Mouse (Mus musculus) thymus, postnatal 36 days (tissue): ENCODE data around the gene Ints14.
A peak's percentile ranks its signal among the peaks of the same experiment; 100 is the strongest.

ENCODE experiments used
- DNase-seq, 2 experiments: peaks; one replicate each; pipeline ENCODE4 v3.0.0; 2022; ENCODE audit warnings: mixed read lengths in 2 of 2

Gene Ints14

DNA sequence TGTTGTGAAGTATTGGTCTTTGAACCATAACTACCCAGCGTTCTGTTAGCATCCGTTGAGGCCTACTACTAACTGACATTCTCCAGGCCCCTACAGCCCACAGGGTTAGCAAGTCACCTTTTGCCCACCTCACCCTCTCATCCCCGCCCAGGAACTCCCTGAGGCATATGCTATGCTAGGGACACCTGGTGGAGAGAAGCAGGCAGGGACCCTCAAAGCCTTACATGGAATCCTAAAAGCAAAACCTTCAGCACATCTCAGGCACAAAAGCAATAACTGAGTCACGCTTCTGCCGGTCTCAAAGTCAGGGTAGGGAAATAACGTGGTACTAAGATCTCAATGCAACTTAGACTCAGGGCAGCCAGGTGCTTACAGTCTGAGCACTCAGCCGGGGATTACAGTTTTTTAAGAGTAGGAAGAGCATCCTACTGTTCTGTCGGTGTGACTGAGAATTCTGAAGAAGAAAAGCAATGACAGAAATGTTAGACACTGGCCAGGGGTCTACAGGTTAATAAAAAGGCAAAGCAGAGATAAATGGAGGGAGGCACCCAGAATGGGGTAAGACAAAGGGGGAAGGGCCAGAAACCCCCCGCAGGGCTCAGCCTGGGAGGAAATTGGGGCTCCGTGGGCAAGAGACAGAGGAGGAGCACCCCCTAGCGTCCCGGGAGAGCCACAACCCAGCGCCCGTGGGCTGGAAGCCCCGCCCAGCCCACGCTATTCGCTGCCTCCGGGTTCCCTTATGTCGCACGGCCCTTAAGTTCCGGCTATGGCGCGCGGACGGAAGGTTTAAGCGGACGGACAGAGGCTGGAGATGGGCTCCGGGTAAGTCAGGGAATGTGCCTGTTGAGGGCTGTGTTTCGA, at the start of gene Ints14:
Ints14 (plus strand) TSS at position 789 of the 861 bp plus-strand sequence.
- peak; percentile 94 to 98 for DNase-seq

GRCm38 (mm10) chr9:64913406-64913805, 47.3 kb upstream of the Ints14 start:
- DNase-seq = no peak

DNA sequence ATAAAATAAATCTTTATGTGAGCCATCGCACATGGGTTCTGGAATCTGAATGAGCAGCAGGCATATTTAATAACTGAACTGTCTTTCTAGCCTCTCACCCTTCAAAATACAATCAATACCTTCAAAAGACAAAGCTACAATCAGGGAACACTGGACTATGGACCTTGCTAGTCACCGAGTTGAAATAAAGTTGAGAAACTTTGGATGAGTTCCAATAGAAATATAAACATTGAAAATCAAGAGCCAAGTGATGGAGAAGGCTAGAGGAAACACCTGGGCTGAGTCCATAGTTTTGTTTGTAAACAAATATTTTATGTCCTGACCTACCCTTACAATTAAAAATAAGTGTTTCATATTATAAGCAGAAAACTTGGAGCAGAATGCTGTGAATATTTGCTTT, 46.7 kb upstream of the Ints14 start:
- no peak for DNase-seq

DNA sequence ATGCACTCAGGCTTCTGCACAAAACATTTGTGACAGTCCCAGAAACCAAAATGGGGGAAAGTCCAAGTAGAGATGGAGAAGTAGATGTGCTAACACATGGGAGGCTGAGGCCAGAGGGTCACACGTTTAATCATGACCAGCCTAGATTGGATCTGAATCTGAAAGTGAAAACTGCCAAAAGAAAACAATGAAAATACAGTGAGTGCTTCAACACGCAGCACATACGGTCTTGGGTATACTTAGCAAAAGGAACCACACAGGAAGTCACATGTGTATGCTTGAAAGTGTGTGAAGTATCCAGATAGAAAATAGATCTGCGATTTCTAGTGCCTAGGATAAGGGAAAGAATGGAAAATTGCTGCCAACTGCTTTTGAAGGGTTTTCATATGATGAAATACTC, 46.1 kb upstream of the Ints14 start:
- DNase-seq = no peak

- DNase-seq = peak; percentile 55 to 63
These were observed 42.1 kb upstream of the Ints14 start for GRCm38 (mm10) chr9:64918560-64918959.

DNA sequence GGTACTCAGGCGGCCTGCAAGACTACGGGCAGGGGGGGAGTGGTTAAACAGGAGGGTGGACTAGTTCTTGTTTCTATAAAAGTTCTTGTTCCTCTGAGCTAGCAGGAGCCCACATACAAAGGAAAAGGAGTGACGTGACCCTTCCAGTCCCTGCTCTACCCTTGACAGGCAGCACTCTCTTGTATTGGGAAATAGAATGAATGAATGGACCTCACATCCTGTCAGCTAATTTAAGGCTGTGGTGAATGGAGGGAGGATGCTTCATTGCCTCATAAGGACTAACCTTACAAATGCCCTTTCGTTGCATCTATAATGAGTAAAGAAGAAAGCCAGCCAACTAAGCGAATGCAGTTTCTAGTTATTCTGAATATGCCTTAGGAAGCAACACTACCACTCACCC, 34.9 kb upstream of the Ints14 start:
- no peak for DNase-seq

GRCm38 (mm10) chr9:64926201-64926991, 34.3 kb upstream of the Ints14 start:
- DNase-seq = no peak

DNA sequence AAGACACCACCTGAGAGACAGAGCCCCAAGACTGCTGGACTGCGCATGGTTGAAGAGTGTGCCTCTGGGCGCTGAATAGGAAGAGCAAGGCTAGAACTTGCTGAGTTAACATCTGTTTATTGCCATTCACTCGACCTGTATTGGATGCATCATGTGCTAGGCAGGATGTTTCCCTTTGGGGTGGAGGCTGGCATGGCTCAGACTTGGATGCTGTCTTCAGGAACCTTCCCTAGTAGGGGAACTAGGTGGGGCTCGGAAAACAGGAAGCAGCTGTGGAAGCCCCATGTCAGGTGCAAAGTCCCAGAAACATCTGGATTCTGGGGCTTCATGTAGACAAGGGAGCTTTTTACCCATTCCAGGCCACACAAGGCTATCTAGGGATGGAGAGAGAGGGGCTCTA, 30.4 kb upstream of the Ints14 start:
- DNase-seq = no peak

DNA sequence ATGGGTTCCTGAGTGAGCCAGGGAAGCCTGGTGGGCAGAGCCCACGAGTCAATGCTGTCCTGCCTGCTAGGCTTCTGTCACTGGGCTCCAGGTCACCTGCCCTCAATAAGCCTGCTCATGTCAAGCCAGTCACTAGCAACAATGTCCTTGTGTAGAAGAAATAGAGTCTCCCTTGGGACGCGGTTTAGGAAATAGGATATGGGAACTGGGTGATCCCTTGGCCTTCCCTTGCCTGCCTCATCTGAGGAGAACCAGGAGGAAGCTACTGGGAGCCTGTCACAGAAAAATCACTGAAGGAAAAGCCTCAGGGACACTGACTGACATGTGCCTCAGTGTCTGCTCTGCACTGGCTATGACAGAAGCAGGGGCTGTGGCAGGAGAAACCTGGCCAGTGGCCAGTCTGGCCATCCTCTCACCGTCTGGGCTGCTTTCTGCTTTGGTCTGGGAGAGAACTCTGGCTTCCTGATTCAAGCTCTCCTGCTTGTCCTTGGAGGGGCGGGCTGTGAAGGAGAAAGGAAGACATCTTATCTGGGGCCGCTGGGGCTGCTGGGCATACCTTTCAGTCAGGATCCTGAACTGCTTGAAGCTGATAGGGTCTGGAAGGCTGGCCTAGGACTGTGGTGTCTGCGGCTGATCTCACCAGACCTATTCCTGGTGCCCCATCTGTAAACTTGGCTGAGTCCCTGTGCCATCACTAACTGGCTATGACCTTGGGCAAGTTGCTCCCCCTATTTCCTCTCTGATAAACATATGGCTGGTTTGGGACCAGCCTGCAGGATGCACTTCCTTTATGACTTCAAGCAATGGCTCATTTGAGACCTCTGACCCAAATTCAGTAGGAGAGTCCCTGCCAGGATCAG, 28.7 kb upstream of the Ints14 start:
- no peak for DNase-seq

DNA sequence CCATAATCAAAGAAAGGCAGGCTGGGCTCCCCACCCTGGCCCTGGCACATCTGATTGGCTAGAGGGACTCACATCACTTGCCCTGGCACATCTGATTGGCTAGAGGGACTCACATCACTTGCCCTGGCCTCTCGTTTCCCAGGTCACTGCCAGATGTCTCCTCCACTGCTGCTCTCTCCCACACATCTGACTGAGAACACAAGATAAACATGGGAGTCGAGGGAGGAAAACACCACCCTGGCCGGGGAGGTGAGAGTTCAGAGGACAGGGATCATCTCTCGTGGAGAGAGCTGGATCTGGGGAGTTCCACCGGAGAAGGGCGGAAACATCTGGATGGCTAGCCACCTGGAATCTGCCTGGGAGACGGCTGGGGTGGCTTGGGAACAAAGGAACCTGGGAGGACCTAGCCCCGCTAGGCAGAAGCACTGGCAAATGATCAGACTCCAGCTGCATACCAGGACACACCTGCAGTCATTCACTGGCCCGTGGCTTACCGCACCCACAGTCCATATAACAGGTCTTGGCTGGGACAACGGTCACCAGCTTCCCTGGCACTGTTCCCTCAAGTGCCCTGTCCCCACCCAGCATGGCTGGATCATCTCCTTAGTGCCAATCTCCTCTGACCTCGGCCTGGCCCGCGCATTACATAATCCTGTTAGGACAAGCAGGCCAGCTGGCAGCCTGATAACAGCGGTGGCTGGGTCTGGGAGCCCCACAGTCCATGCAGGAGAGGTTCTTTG, 26.5 kb upstream of the Ints14 start:
- no peak for DNase-seq

DNA sequence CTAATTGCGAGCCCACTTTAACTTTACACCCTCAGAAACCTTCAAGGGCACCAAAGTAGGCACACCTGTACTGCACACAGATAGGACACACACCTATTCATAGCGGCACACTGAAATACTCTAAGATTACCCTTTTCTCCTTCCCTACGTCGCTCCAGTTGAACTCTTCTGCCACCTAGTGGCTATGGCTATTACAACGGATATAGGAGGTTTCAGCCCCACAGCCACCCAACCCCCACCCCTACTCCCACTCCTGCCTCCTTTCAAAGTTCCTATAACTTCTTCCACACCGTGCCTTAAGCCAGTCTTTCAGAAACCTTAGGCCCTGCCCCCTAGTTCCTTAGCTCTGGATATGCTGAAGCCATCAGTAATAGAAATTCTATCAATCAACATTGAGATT, 24.2 kb upstream of the Ints14 start:
- peak; percentile 54 to 62 for DNase-seq

DNA sequence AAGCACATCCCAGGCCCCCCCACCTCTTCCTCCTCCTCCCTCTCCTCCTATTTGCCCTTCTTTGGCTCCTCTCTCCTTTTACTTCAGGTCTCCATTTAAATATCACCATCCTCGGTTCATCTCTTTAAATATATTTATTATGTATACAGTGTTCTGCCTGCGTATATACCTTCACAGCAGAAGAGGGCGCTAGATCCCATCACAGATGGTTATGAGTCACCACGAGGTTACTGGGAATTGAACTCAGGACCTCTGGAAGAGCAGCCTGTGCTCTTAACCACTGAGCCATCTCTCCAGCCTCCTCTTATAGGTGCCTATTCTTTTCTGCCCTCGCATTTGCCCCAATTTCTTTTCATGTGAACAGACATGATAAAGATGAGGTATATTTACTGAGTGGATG, 23.2 kb upstream of the Ints14 start:
- no peak for DNase-seq

GRCm38 (mm10) chr9:64938535-64938934, 22.2 kb upstream of the Ints14 start:
- no peak for DNase-seq

DNA sequence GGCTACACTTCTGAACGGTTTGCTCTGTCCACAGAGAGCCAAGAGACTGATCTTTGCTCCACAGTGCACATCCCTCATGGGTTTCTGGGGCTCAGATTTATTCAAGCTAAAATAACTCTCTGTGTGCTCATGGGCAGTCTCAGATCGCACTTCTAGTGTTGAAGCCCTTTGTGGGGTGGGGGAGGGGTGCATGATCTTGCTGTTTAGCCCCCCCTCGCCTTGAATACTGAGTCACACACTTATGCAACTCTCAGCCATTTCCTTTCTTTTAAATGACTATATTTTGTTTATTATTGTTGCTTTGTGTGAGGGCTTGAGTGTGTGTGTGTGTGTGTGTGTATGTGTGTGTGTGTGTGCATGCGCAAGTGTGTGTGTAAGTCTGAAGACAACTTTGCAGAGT, 21.4 kb upstream of the Ints14 start:
- no peak for DNase-seq

DNA sequence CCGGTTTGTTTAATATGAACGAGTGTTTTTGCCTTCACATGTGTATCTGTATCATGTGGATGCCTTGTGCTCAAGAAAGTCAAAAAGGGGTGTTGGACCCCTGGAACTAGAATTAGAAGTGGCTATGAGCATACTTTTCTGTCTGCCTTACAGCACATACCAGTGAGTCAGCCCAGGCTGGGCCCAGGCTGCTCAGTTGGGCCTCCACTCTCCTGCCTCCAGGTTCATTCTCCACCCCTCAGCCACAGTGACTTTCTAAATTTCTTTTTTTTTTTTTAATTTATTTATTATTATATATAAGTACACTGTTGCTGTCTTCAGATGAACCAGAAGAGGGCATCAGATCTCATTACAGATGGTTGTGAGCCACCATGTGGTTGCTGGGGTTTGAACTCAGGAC, 20.9 kb upstream of the Ints14 start:
- no peak for DNase-seq

- no peak for DNase-seq
These were observed 19.9 kb upstream of the Ints14 start for GRCm38 (mm10) chr9:64940731-64941346.

DNA sequence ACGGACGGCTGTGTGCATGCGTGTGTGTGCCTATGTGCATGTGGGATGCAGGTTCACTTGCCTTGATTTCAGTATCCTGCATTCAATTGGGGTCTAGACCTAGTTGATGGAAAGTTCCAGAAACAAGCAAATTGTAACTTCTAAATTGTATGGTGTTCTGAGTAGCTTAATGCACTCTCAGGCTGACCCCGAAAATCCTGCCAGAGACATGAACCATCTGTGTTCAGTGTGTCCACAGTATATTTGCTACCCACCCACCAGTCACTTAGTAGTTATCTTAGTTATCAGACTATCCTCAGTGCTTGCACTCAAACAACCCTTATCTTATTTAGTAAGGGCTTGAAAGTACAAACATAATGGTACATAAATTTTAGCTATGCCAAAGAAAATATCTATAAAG, 19.1 kb upstream of the Ints14 start:
- DNase-seq = no peak

GRCm38 (mm10) chr9:64943997-64944396, 16.7 kb upstream of the Ints14 start:
- DNase-seq = no peak

DNA sequence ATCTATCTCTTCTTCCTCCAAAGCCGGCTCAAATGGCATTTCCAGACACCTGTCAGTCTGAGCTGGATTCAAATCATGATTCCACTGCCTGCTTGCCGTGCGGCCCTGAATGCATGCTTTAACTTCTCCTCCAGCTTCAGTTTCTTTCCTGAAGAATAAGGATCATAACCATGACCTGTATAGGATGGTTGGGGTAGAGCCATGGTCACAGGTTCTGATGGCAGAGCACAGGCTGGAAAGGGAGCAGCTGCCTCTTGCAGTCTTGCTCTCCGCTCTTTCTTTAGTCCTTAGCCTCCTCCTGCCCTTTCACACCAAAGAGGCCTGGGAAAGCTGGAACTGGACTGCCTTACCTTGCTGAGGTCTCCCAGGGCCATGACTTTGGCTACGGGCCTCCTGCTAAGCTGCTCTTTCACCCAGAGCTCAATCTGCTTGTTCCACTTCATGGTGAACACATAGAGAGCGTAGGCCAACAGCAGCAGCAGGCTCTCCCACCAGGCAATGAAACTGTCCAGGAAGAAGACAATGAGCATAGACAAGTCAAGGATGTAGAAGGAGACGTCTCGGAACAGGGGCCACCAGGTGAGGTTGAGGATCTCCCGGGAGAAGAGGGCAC, 13.1 kb upstream of the Ints14 start:
- no peak for DNase-seq

GRCm38 (mm10) chr9:64951161-64951657, 9.5 kb upstream of the Ints14 start, which contains the start of gene Slc24a1:
Slc24a1 (minus strand) TSS chr9:64951607.
- no peak for DNase-seq

- DNase-seq = no peak
These were observed 8.7 kb upstream of the Ints14 start for GRCm38 (mm10) chr9:64952055-64952454.
